In the genomic region with DNA sequence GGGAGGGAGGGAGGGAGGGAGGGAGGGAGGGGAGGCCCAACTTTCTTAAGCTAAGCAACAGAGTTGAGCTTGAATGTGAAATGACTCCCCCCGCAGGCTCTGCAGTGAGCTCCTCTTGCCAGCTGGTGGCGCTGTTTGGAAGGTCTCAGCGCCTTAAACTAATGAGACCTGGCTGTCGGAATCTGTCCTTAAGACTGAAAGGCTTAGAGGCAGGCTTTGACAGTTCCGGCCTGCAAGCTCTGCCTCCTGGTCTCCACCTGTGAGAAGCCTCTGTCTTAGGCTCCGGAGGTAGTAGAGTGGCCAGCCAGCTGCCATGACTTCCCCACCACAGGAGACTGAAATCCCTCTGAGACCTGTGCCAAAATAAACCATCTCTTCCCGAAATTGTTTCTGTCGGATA, we compare ENCODE assay signal across 7 mouse cellular contexts. TPM values are rescaled to one million over a fixed set of nuclear protein-coding genes. Genes with fewer than 3 reads are reported as not detected.
DNase-seq lines count a peak whose midpoint lies in the region; ATAC-seq lines count a peak whose summit lies in the region.

No protein-coding gene starts in this region.

- peaks cover 11% of the 10 kb centered on the region; the same call in 1 of the 2 replicates for H3K27me3 ChIP-seq in embryonic facial prominence, embryonic 10.5 days (replicated peaks; ENCODE audit: low read depth, poor library complexity, severe bottlenecking)
- 0 out of 2 replicates have a peak, but pooled peaks cover 3% of the 10 kb centered on the region for H3K27me3 ChIP-seq in heart, embryonic 15.5 days

- H3K27ac ChIP-seq in embryonic facial prominence, embryonic 10.5 days (replicated peaks): no peak overlapping the region; the same call in 1 of the 2 replicates
- H3K27ac ChIP-seq in heart, embryonic 15.5 days: no peak overlapping the region

- ATAC-seq in heart, embryonic 15.5 days (replicated peaks; ENCODE audit: insufficient number of reproducible peaks, insufficient read depth, low FRiP score, low read depth): 0 out of 2 replicates have a peak, but pooled peaks have one; percentile 38

- H3K9me3 ChIP-seq in embryonic facial prominence, embryonic 10.5 days: no peaks in the 10 kb centered on the region
- no peaks in the 10 kb centered on the region for H3K9me3 ChIP-seq in heart, embryonic 15.5 days (replicated peaks)

- peak; percentile 83 for DNase-seq in ES-CJ7 (ENCODE audit: low read depth, low spot score)
- DNase-seq in adrenal gland, postnatal 36 days: peak; percentile 71 to 74
- peak; percentile 88 for DNase-seq in embryonic facial prominence, embryonic 10.5 days (ENCODE audit: low spot score)
- DNase-seq in layer of hippocampus, adult 11-12 months (ENCODE audit: low spot score): peak; percentile 76
- peak; percentile 77 for DNase-seq in lung, postnatal 14 days
- peak; percentile 83 for DNase-seq in right cerebral cortex, postnatal 4 days

- no peaks in the 10 kb centered on the region for H3K36me3 ChIP-seq in embryonic facial prominence, embryonic 10.5 days (replicated peaks)
- H3K36me3 ChIP-seq in heart, embryonic 15.5 days: no peaks in the 10 kb centered on the region

- 18% methylated on average over 8 of the region's 8 CpGs for WGBS in embryonic facial prominence, embryonic 10.5 days
- 13% methylated on average over 8 of the region's 8 CpGs for WGBS in heart, embryonic 15.5 days

- peaks cover 44% of the 10 kb centered on the region for H3K4me1 ChIP-seq in embryonic facial prominence, embryonic 10.5 days
- peaks cover 15% of the 10 kb centered on the region for H3K4me1 ChIP-seq in heart, embryonic 15.5 days (replicated peaks)

- H3K4me3 ChIP-seq in embryonic facial prominence, embryonic 10.5 days: no peak overlapping the region
- no peak overlapping the region for H3K4me3 ChIP-seq in heart, embryonic 15.5 days

- H3K4me2 ChIP-seq in heart, embryonic 15.5 days: no peak overlapping the region

- H3K9ac ChIP-seq in heart, embryonic 15.5 days: no peak overlapping the region

RNA-seq across cellular contexts. Expression of a gene that starts 16.4 kb away (rescaled TPM):
- total RNA-seq in adrenal gland, postnatal 36 days (2021): under 1 TPM; 0.53 to 0.63 TPM
- polyA plus RNA-seq in embryonic facial prominence, embryonic 10.5 days (2016; fragmentation: Nextera tagmentation; extraction: Ambion mirVana): not detected in 2 replicates
- 0.31 and 1.5 TPM in 2 replicates for polyA plus RNA-seq in heart, embryonic 15.5 days (2015; fragmentation: Nextera tagmentation; extraction: Ambion mirVana)
